Mouse (Mus musculus) liver, adult (tissue): ENCODE measurements around the gene Lyrm4.

Experiments
- GATA4 ChIP-seq: IDR thresholded peaks from 2 replicates; pipeline ENCODE4 v1.6.1; 2014; ENCODE audit warnings: mild to moderate bottlenecking, low read length; ENCODE audit not compliant: insufficient replicate concordance

The Lyrm4 gene

DNA sequence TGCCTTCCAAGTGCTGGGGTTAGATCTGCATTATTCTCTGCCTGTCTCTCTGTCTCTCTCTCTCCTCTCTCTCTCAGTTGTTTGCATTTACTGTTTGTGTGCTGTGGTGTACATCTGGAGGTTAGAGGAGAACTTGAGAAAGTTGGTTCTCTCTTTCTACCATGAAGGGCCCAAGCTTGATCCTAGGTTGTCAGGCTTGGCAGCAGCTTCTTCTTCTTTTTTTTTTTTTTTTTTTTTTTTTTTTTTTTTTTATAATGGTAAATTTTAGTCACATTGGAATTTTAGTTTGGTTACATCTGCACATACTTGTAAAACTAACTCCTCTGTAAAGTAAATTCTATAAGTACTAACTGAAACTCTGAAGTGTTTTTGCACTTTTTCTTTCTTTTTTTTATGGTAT is 3.3 kb upstream of the Lyrm4 start:
- no peak for TF ChIP-seq GATA4

GRCm38 (mm10) chr13:36119684-36120083 is 2.4 kb upstream of the Lyrm4 start:
- TF ChIP-seq GATA4 = no peak

- TF ChIP-seq GATA4 = no peak
These were observed 695 bp downstream of the Lyrm4 start for GRCm38 (mm10) chr13:36116520-36117142.

- TF ChIP-seq GATA4 = no peak
These were observed 4.1 kb downstream of the Lyrm4 start for GRCm38 (mm10) chr13:36113181-36113580.

DNA sequence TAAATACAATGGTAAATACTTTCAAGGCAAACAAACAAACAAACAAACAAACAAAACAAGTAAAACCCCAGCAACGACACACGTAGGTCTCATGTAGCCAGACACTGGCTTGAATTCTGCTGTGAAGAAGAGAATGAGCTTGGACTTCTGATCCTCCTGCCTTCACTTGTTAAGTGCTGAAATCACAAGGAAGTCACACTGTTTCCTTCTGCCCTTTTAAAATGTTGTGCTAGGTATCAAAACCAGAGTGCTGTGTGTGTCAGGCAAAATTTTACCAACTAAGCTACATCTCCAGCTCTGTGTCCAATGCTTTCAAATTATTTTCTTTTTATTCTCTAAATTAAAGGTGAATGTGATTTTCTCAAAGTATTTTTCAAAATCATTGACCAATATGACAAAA is 6.0 kb downstream of the Lyrm4 start:
- no peak for TF ChIP-seq GATA4

DNA sequence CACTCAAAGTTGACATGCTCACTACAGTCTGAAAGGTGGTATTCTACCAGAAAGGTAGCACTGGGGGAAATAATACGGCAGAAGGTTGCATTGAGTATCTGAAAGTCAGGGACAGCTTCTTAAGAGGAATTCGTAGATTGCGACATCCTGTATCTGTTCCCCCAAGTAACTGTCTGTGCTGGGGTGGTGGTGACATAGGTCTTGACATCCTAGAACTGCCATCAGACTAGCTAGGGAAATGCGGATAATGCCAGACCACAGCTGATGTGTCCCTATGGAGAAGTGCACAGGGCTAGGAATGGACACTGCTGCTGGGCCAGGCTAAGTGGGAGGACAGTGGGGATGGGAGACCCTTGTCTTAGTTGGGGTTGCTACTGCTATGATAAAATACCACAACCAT is 8.8 kb downstream of the Lyrm4 start:
- no peak for TF ChIP-seq GATA4

GRCm38 (mm10) chr13:36105591-36105990 is 11.7 kb downstream of the Lyrm4 start:
- TF ChIP-seq GATA4 = no peak

DNA sequence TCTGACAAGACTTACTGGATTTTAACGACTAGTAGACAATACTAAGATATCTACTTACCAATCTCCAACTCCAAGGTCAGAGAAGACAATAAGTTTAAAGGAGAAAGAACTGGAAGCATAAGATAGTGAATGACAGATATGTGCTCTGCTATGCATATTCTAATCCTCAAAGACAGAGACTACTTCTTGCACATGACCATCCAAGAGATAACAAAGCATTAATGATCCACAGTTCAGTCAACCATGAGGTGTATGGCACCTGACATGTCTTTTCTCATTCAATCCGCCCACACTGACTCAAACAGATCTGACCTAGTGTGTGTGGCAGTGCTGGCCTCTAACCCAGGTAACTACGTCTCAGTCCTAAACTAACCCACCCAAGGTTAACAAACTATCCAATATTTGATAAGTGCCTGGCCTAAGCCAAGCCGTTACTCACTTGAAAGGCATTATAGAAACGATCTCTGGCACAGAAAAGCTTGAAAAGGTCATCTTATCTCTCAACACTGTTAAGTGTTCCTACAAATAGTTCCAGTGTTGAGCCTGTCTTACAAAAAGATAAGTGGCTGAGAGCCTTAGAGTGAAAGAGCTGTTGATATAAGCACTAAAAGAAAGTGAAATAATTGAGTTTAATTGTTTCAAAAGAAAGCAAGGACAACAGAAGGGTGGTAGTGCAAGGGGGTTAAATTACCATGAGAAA is 20.5 kb downstream of the Lyrm4 start:
- TF ChIP-seq GATA4 = no peak

DNA sequence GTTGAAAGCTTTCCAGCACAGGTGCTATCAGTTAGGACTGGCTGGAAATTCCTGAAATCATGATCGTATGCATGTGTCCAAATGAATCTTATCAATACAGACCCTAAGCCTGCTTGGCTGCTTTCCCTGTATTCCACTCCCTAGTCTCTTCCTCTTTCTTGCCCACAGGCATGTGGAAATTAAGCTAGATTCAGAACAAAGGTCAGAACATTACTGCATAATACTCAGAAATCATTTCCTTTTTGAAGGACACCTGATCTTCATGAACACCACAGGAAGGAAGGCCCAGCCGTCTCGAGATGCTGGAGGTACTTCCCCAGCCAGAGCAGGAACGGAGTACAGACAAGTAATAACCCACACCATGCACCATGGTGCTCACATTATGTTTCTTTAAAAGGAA is 29.2 kb downstream of the Lyrm4 start:
- no peak for TF ChIP-seq GATA4

- TF ChIP-seq GATA4 = no peak
These were observed 29.9 kb downstream of the Lyrm4 start for GRCm38 (mm10) chr13:36087427-36087826.

DNA sequence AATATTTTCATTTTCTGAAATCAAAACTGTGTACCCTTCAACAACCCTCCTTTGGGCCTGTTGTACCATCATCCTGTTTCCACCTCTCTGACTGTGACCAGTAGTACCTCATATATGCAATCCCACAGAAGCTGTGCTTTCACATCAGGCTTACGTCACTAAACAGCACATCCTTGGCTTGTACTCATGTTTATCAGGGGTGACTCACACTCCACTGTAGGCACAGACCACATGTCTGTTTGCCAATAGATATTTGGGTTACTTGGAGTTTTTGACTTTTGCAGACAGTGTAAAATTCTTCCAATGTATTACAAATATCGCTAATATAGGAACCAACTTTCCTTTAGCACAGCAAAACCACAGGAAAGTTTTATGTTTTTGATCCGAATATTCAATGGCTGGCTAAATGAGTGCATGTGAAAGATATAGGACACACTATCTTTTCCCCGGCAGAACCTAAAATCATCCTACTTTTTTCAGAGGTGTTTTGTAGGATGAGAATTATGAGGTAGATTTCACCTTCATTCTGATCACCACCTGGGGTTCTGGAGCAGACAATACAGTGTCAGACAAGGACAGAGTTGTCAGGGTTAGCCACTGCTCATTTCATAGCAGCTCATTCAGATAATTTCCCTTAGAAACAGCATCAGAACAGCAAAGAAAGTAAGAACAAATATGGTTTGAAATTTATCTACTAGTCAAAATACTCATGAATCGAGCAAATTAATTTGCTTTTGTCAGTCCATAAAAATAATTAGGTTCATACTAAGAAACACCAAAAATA is 30.5 kb downstream of the Lyrm4 start:
- no peak for TF ChIP-seq GATA4

DNA sequence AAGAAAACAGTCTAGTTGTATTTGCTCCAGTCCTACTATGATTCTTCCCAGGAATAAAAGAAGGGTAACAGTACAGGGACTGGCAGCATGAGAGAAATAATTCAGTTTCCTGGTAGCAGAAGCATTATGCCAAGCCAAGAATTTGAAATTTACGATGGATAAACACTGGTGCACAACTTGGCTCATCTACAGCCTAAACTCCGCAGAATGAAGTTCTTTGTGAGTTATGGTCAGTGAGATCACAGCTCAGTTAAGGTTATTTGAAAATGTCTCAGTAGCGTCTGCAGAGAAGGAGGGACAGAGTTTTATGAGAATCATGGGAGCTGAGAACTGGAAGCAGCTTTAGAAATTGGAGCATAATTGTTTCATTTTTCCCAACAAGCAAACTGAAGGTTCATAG is 31.4 kb downstream of the Lyrm4 start:
- TF ChIP-seq GATA4 = no peak

DNA sequence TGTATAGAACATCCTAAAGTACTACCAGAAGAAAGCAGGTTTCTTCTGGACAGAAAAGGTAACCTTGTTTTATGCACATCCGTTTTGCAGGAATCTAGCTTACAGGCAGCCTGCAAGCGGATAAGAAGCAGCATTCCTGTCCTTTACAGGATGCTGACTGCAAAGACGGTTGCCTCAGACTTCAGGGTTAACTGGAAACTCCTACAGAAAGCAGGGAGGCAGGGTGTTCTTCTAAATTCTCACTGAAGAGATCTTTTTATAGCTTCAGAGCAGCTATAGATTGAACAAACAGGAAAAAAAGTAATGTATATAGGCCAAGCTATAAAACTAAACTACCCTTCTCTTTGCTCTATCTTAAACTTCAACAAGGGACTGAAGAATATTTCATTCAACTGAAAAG is 32.6 kb downstream of the Lyrm4 start:
- no peak for TF ChIP-seq GATA4

DNA sequence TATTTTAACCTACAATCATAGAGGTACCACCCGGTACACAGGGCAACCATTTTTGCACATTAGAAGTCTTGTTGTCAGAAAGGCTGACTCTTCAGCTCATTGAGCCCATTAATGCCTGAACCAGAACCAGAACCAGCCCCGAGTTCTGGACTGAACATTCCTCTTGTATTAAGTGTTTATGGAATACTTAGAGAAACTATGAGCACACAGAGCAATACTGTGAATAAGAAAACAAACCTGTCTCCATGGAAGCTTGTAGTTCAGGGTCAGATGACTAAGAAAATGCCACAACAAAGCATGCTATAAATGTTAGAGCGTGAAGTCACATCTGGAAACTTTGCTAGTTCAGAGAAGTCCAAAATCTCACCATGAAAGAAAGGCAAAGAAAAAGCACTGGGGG is 35.7 kb downstream of the Lyrm4 start:
- no peak for TF ChIP-seq GATA4

- TF ChIP-seq GATA4 = no peak
These were observed 42.8 kb downstream of the Lyrm4 start for GRCm38 (mm10) chr13:36074484-36074883.

GRCm38 (mm10) chr13:36066676-36067075 is 50.6 kb downstream of the Lyrm4 start:
- no peak for TF ChIP-seq GATA4
